Mouse (Mus musculus) left cerebral cortex, postnatal 36 days (tissue): ENCODE measurements around the gene Ptges. TPM values are rescaled to one million over a fixed set of nuclear protein-coding genes. Genes with fewer than 3 reads are reported as not detected.
"Not testable (repeated sequence)": the region's sequence is repeated elsewhere in the genome, so short reads cannot be mapped to it uniquely, and the experiment has no call there.

Experiments used
- DNase-seq, 2 experiments: peaks; one replicate each; pipeline ENCODE4 v3.0.0; 2021 to 2022; ENCODE audit warnings: low spot score in 2 of 2, mixed read lengths in 1 of 2
- intact Hi-C: fragments of 180-260 bp; cut with DNase I; formaldehyde crosslinking; loops from one replicate; pipeline ENCODE4 v1.15.1; 2025
- total RNA-seq, 2 experiments: library from RNA; stranded (reverse); gene quantifications; 2 replicates each; pipeline ENCODE4 v1.2.3; 2021

Gene Ptges
- total RNA-seq = 1 to 10 TPM; 4.9 to 5.0 TPM

GRCm38 (mm10) chr2:30929483-30930045, at the start of gene Ptges:
Gene Ptges (minus strand): TSS chr2:30929863.
- intact Hi-C loops = loop anchor here (5.0 to 10.0 kb wide), 3 partner anchors 102 to 492 kb away; no protein-coding TSS in a partner anchor
- DNase-seq = peak; percentile 73 to 76

GRCm38 (mm10) chr2:30967352-30968327, 38.0 kb upstream of the Ptges start, which contains the start of gene Tor1a:
Gene Tor1a (minus strand): TSS chr2:30967933.
- DNase-seq = peak; percentile 92
- intact Hi-C loops = no loop called here

GRCm38 (mm10) chr2:30966826-30967225, 37.2 kb upstream of the Ptges start:
- DNase-seq = no peak
- intact Hi-C loops = no loop called here

GRCm38 (mm10) chr2:30965627-30966026, 36.0 kb upstream of the Ptges start:
- intact Hi-C loops = no loop called here
- no peak for DNase-seq

GRCm38 (mm10) chr2:30962570-30963254, 33.0 kb upstream of the Ptges start:
- intact Hi-C loops = no loop called here
- DNase-seq = no peak

GRCm38 (mm10) chr2:30959856-30960255, 30.2 kb upstream of the Ptges start:
- DNase-seq = no peak
- intact Hi-C loops = no loop called here

GRCm38 (mm10) chr2:30958726-30959125, 29.1 kb upstream of the Ptges start:
- intact Hi-C loops = no loop called here
- DNase-seq = no peak

- intact Hi-C loops = no loop called here
These were observed 27.8 kb upstream of the Ptges start for GRCm38 (mm10) chr2:30957511-30957910.

GRCm38 (mm10) chr2:30954797-30955196, 25.1 kb upstream of the Ptges start:
- intact Hi-C loops = no loop called here
- DNase-seq = no peak

More at GRCm38 (mm10) chr2:30957511-30957910, 27.8 kb upstream of the Ptges start:
- no peak for DNase-seq

GRCm38 (mm10) chr2:30952824-30953490, 23.3 kb upstream of the Ptges start, which contains the start of gene Tor1b:
Gene Tor1b (plus strand): TSS chr2:30952959.
- intact Hi-C loops = no loop called here
- DNase-seq = peak; percentile 87

- intact Hi-C loops = no loop called here
- no peak for DNase-seq
These were observed 22.8 kb upstream of the Ptges start for GRCm38 (mm10) chr2:30952457-30952823.

- DNase-seq = peak; percentile 36 to 49
- intact Hi-C loops = no loop called here
These were observed 12.9 kb upstream of the Ptges start for GRCm38 (mm10) chr2:30942603-30943011.

- intact Hi-C loops, DNase-seq: not testable (repeated sequence)
These were observed 12.5 kb upstream of the Ptges start for GRCm38 (mm10) chr2:30942116-30942515.

- DNase-seq = no peak
- intact Hi-C loops = no loop called here
These were observed 11.9 kb upstream of the Ptges start for GRCm38 (mm10) chr2:30941586-30941985.

GRCm38 (mm10) chr2:30938574-30938991, 8.9 kb upstream of the Ptges start:
- intact Hi-C loops = loop anchor here (10.0 kb wide), 1 partner anchor 144 kb away; no protein-coding TSS in a partner anchor
- DNase-seq = no peak

- intact Hi-C loops = loop anchor here (10.0 kb wide), 1 partner anchor 143 kb away; no protein-coding TSS in a partner anchor
- DNase-seq = no peak
These were observed 8.1 kb upstream of the Ptges start for GRCm38 (mm10) chr2:30937731-30938130.

GRCm38 (mm10) chr2:30936808-30937207, 7.1 kb upstream of the Ptges start:
- DNase-seq = no peak
- intact Hi-C loops = loop anchor here (10.0 kb wide), 1 partner anchor 142 kb away; no protein-coding TSS in a partner anchor

- intact Hi-C loops = loop anchor here (2.0 to 10.0 kb wide), 3 partner anchors 43 to 497 kb away; no protein-coding TSS in a partner anchor
- DNase-seq = peak; percentile 59 to 75
These were observed 4.3 kb upstream of the Ptges start for GRCm38 (mm10) chr2:30933917-30934450.

GRCm38 (mm10) chr2:30933032-30933431, 3.4 kb upstream of the Ptges start:
- intact Hi-C loops = loop anchor here (5.0 to 10.0 kb wide), 2 partner anchors 138 to 496 kb away; no protein-coding TSS in a partner anchor
- no peak for DNase-seq
